Mouse (Mus musculus) olfactory bulb, adult 2 months (tissue): ENCODE results near the gene Ccnl2.

ENCODE experiments used
- CTCF ChIP-seq: fragments of 200-500 bp; IDR thresholded peaks from 2 replicates; pipeline ENCODE4 v1.5.1; 2012; ENCODE audit warnings: low read depth, mild to moderate bottlenecking, low read length, moderate library complexity; ENCODE audit not compliant: insufficient read depth
- POLR2A ChIP-seq: fragments of 200-500 bp; IDR thresholded peaks from 2 replicates; pipeline ENCODE4 v1.6.1; 2012; ENCODE audit warnings: mild to moderate bottlenecking, low read depth, low read length, moderate library complexity; ENCODE audit not compliant: insufficient read depth

DNA sequence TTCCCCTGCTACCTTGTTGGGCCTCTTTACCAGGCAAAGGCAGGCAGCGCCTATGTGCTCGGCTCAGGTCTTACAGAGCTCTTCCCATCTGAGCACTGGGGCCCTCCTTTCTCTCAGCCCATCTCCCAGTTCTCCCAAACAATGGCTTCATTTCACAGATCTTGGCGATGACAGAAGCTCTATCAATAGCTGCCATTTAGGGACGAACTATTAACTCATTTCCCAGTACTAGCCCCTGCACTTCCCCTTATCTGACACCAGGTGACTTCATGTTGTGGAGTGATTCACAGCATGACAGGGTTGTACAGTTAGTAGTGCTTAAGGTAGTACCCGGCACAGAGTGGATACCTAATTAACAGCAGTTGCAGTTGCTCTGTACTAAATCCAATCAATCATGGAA lies 26.5 kb upstream of the Ccnl2 start, which contains the start of gene Tmem88b:
- TF ChIP-seq POLR2A: no peak
- no peak for TF ChIP-seq CTCF
